Mouse (Mus musculus): ENCODE measurements around the gene Spef1. TPM values are rescaled to one million over a fixed set of nuclear protein-coding genes. Genes with fewer than 3 reads are reported as not detected.

Gene Spef1
- polyA plus RNA-seq, 1 experiment from 2014 or later: 9.4 TPM

DNA sequence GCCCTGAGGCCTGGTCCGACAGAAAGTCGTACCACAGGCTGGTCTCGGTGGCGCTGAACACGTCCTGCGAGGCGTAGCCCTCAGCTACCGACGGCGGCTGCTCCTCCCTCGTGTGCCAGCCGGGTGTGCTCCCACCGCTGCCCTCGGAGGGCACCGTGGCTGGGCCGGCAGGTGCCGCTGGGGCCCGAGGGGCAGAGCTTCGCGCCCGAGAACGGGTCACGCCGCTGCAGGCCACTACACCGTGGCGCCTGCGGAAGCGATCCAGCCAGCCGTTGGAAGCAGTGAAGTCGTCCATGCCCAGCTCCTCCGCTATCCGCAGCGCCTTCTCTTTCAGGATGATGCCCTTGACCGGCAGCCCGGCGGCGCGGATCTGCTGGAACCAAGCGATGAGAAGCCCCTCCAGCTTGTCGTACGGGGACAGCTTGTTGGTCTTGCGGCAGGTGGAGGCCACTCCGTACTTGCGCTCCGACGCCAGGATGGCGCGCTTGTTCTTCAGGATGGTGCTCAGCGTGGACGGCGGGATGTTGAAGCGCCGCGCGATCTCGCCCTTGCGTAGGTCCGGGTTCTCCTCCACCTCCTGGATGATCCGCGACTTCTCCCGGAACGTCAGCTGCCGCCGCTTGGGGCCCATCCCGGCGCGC, 7.7 kb downstream of the Spef1 start:
- peak overlapping the region; percentile 89 for H3K27ac ChIP-seq (ENCODE audit: low read depth, low read length)
- H3K4me1 ChIP-seq (replicated peaks; ENCODE audit: control insufficient read depth, insufficient read depth, low read length): peaks cover 16% of the 10 kb centered on the region
- peak overlapping the region; percentile 95 for H3K9ac ChIP-seq (ENCODE audit: low read depth, low read length)
- 1% methylated on average over 65 of the region's 67 CpGs for WGBS
- peak overlapping the region; percentile 97 for H3K4me2 ChIP-seq (replicated peaks; ENCODE audit: low read depth, low read length)
- H3K9me3 ChIP-seq (ENCODE audit: control insufficient read depth, low read length): no peaks in the 10 kb centered on the region
- H3K36me3 ChIP-seq (ENCODE audit: control insufficient read depth, insufficient read depth, low read length): no peaks in the 10 kb centered on the region
- H3K4me3 ChIP-seq (ENCODE audit: low read depth, low read length): peak overlapping the region; percentile 84
- H3K27me3 ChIP-seq (ENCODE audit: control insufficient read depth, insufficient read depth, low read length): no peaks in the 10 kb centered on the region
- peak; percentile 66 for ATAC-seq (ENCODE audit: low FRiP score)
- peak; percentile 75 for DNase-seq (ENCODE audit: low spot score)

DNA sequence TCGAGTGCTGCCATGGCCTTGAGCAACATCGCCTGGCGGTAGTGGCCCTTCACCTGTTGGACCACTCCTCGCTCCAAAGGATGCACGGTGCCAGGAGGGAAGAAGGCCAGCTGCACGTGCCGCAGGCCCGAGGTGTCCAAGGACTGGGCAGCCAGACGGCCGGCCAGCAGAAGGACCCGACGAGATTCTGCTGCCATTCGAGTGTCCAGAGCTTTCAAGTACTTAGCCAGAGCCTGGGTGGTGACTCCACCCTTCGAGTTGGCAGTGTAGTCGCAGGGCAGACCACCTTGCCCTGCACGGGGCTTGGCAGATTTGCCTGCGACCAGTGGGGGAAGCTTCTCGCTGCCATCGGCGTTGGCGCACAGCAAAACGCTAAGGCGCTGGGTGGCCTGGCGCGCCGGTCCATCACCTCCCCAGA, 8.2 kb downstream of the Spef1 start:
- H3K27me3 ChIP-seq (ENCODE audit: control insufficient read depth, insufficient read depth, low read length): no peaks in the 10 kb centered on the region
- H3K4me2 ChIP-seq (replicated peaks; ENCODE audit: low read depth, low read length): peak overlapping the region; percentile 97
- DNase-seq (ENCODE audit: low spot score) (no peak), ATAC-seq (ENCODE audit: low FRiP score) (no peak)
- peak overlapping the region; percentile 84 for H3K4me3 ChIP-seq (ENCODE audit: low read depth, low read length)
- no peak overlapping the region for H3K27ac ChIP-seq (ENCODE audit: low read depth, low read length)
- H3K36me3 ChIP-seq (ENCODE audit: control insufficient read depth, insufficient read depth, low read length): no peaks in the 10 kb centered on the region
- H3K9ac ChIP-seq (ENCODE audit: low read depth, low read length): peak overlapping the region; percentile 95
- H3K4me1 ChIP-seq (replicated peaks; ENCODE audit: control insufficient read depth, insufficient read depth, low read length): peaks cover 16% of the 10 kb centered on the region
- H3K9me3 ChIP-seq (ENCODE audit: control insufficient read depth, low read length): no peaks in the 10 kb centered on the region
- WGBS: 29% methylated on average over 26 of the region's 26 CpGs

DNA sequence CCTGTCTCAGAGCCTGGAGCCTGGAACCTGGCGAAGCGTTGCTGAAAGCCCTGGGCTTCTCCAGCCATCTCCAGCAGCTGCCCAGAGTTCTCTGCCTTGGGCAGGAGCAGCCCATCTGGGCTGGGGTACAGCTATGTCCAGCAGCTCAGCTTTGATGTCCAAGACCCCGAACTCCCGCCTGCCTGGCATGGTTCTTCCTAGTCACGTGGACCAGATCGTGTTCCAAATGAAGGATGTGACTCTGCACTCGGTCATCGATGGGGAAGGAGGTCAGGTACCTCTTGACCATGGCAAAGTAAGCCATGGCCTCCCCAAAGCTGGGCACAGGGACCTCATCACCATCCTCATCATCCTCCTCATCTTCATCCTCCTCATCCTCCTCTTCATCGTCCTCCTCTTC, 9.2 kb downstream of the Spef1 start:
- Histone ChIP-seq H3K36me3 (ENCODE audit: control insufficient read depth, insufficient read depth, low read length) (no peaks in the 10 kb centered on the region), H3K9ac (ENCODE audit: low read depth, low read length) (peak overlapping the region; percentile 28; the same call in 1 of the 2 replicates), H3K4me3 (ENCODE audit: low read depth, low read length) (peak overlapping the region; percentile 84), H3K4me1 (replicated peaks; ENCODE audit: control insufficient read depth, insufficient read depth, low read length) (peaks cover 16% of the 10 kb centered on the region), H3K4me2 (replicated peaks; ENCODE audit: low read depth, low read length) (peak overlapping the region; percentile 97), H3K27ac (ENCODE audit: low read depth, low read length) (no peak overlapping the region), H3K27me3 (ENCODE audit: control insufficient read depth, insufficient read depth, low read length) (peaks cover 5% of the 10 kb centered on the region; the same call in 1 of the 2 replicates), H3K9me3 (ENCODE audit: control insufficient read depth, low read length) (no peaks in the 10 kb centered on the region)
- ATAC-seq (ENCODE audit: low FRiP score) (no peak), DNase-seq (ENCODE audit: low spot score) (no peak)
- 86% methylated on average over 9 of the region's 9 CpGs for WGBS

DNA sequence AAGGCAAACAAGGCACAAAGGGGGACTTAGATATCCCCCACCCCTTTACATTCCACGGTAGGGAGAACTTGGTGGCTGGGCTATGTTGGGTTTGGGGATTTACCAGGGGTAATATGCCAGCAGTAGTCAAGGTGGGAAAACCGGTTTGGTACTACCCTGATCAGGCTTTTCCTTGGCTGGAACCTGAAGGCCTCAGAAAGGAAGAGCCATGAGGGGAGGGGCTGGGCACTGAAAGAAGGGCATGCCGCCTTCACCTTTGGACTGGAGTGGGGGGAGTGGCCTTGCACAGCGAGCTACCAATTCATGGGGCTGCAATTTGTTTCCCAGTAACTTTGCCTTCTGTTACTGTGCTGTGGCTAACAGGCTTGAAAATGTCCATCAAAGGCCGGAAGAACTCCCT, 10.6 kb downstream of the Spef1 start:
- Histone ChIP-seq H3K9me3 (ENCODE audit: control insufficient read depth, low read length) (no peaks in the 10 kb centered on the region), H3K4me2 (replicated peaks; ENCODE audit: low read depth, low read length) (no peak overlapping the region), H3K27me3 (ENCODE audit: control insufficient read depth, insufficient read depth, low read length) (peaks cover 20% of the 10 kb centered on the region), H3K36me3 (ENCODE audit: control insufficient read depth, insufficient read depth, low read length) (no peaks in the 10 kb centered on the region), H3K27ac (ENCODE audit: low read depth, low read length) (no peak overlapping the region), H3K4me3 (ENCODE audit: low read depth, low read length) (no peak overlapping the region), H3K9ac (ENCODE audit: low read depth, low read length) (no peak overlapping the region), H3K4me1 (replicated peaks; ENCODE audit: control insufficient read depth, insufficient read depth, low read length) (peaks cover 19% of the 10 kb centered on the region)
- ATAC-seq (ENCODE audit: low FRiP score) (no peak), DNase-seq (ENCODE audit: low spot score) (no peak)
- whole genome bisulfite sequencing: 66% methylated on average over 5 of the region's 5 CpGs

DNA sequence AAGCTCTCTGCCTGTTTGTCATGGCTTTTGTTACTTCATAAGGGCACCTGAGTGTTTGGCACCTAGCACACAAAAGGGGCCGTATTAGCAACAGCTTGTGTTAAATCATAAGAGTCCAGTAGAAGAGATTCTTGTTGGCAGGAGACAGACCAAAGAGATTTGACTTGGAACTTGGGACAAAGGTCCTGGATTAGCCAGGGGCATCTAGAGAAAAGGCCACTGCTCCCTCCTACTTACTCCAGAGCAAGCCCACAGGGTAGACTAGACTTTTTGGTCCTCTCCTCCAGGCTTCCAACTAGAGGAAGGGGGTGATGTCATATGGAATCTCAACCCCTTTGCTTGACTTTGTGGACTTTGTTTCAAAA, 11.2 kb downstream of the Spef1 start:
- no peak overlapping the region for H3K27ac ChIP-seq (ENCODE audit: low read depth, low read length)

DNA sequence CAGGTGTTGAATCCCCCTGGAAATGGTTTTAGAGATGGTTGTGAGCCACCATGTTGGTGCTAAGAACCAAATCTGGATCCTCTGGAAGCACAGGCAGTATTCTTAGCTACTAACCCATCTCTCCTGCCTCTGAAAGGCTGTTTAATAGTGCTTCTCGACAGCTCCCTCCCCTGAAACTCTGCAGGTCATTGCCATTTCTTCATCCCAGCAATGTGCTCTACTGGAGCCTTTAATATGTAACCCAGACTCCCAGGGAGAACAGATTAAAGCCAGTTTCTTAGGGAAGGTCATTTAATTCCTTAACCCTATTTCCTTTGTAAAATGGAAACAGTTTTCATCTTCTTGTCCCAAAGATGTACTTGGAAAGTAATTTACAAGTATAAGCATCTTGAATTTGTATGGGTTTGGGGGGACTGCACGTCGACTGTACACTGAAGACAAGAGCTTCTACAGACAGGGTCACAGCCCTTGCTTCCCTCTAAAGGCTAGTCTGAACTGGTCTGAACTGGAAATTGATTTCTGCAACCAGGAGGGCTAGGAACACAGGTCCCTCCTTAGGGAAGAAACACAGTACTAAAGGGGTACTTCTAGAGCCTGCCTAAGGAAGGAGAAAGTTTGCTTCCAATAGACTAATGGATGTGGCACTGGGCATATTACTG, 11.7 kb downstream of the Spef1 start:
- peaks cover 19% of the 10 kb centered on the region for H3K4me1 ChIP-seq (replicated peaks; ENCODE audit: control insufficient read depth, insufficient read depth, low read length)
- 71% methylated on average over 3 of the region's 3 CpGs for WGBS
- no peak overlapping the region for H3K4me3 ChIP-seq (ENCODE audit: low read depth, low read length)
- no peak overlapping the region for H3K9ac ChIP-seq (ENCODE audit: low read depth, low read length)
- no peak for ATAC-seq (ENCODE audit: low FRiP score)
- H3K27ac ChIP-seq (ENCODE audit: low read depth, low read length): no peak overlapping the region
- H3K27me3 ChIP-seq (ENCODE audit: control insufficient read depth, insufficient read depth, low read length): peaks cover 31% of the 10 kb centered on the region
- H3K9me3 ChIP-seq (ENCODE audit: control insufficient read depth, low read length): no peaks in the 10 kb centered on the region
- no peak for DNase-seq (ENCODE audit: low spot score)
- no peaks in the 10 kb centered on the region for H3K36me3 ChIP-seq (ENCODE audit: control insufficient read depth, insufficient read depth, low read length)
- H3K4me2 ChIP-seq (replicated peaks; ENCODE audit: low read depth, low read length): no peak overlapping the region

More for the DNA sequence above, 11.2 kb downstream of the Spef1 start:
- DNase-seq (ENCODE audit: low spot score) (no peak), ATAC-seq (ENCODE audit: low FRiP score) (no peak)
- no peak overlapping the region for H3K4me2 ChIP-seq (replicated peaks; ENCODE audit: low read depth, low read length)
- H3K36me3 ChIP-seq (ENCODE audit: control insufficient read depth, insufficient read depth, low read length): no peaks in the 10 kb centered on the region
- H3K9ac ChIP-seq (ENCODE audit: low read depth, low read length): no peak overlapping the region
- H3K27me3 ChIP-seq (ENCODE audit: control insufficient read depth, insufficient read depth, low read length): peaks cover 25% of the 10 kb centered on the region
- H3K4me3 ChIP-seq (ENCODE audit: low read depth, low read length): no peak overlapping the region
- no peaks in the 10 kb centered on the region for H3K9me3 ChIP-seq (ENCODE audit: control insufficient read depth, low read length)
- H3K4me1 ChIP-seq (replicated peaks; ENCODE audit: control insufficient read depth, insufficient read depth, low read length): peaks cover 19% of the 10 kb centered on the region
- 91% methylated on average over 1 of the region's 1 CpGs for WGBS

DNA sequence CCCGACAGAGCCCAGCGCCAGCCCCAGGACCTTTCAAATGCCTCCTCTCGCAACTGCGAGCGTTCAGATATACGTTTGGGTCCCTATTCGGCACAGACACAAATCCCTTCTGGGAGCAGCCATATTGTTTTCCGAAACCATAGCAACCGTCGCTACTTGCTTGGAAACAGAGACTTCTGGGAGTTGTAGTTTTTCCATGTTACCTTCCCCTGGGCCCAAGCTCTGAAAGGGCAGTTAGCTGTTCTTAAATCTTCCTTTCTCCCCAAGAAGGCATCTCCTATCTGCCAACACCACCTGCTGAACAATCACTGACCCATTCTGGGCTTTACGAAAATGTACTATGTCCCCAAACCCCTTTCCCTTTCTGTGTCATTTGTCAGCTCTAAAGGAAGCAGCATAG, 12.4 kb downstream of the Spef1 start:
- Histone ChIP-seq H3K4me1 (replicated peaks; ENCODE audit: control insufficient read depth, insufficient read depth, low read length) (peaks cover 19% of the 10 kb centered on the region), H3K27me3 (ENCODE audit: control insufficient read depth, insufficient read depth, low read length) (peaks cover 32% of the 10 kb centered on the region), H3K36me3 (ENCODE audit: control insufficient read depth, insufficient read depth, low read length) (no peaks in the 10 kb centered on the region), H3K27ac (ENCODE audit: low read depth, low read length) (no peak overlapping the region), H3K4me3 (ENCODE audit: low read depth, low read length) (peak overlapping the region; percentile 36), H3K9me3 (ENCODE audit: control insufficient read depth, low read length) (no peaks in the 10 kb centered on the region), H3K4me2 (replicated peaks; ENCODE audit: low read depth, low read length) (peak overlapping the region; percentile 65), H3K9ac (ENCODE audit: low read depth, low read length) (no peak overlapping the region)
- ATAC-seq (ENCODE audit: low FRiP score) (peak; percentile 61; the same call in 1 of the 2 replicates), DNase-seq (ENCODE audit: low spot score) (peak; percentile 89)
- 3% methylated on average over 11 of the region's 11 CpGs for WGBS

DNA sequence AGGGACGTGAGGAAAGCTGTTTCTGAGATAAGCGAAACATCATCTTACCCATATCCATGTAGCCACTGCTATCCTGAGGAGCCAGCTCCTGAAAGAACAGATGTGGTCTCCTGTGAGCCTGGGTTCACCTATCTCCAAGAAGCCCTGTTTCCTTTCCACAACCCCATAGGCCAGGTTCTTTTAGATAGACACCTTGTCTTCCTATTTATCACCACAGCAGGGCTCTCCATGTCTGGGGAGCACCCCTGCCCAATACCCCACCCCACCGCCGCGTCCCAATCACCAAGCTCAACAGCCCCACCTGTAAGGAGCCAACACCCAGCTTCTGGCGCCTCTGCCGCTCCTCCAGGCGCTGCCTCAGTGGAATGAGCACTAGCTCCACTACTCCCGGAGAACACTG, 14.8 kb downstream of the Spef1 start:
- Histone ChIP-seq H3K9ac (ENCODE audit: low read depth, low read length) (no peak overlapping the region), H3K4me1 (replicated peaks; ENCODE audit: control insufficient read depth, insufficient read depth, low read length) (peaks cover 5% of the 10 kb centered on the region; the same call in 1 of the 2 replicates), H3K27ac (ENCODE audit: low read depth, low read length) (no peak overlapping the region), H3K27me3 (ENCODE audit: control insufficient read depth, insufficient read depth, low read length) (peaks cover 32% of the 10 kb centered on the region), H3K4me3 (ENCODE audit: low read depth, low read length) (no peak overlapping the region), H3K4me2 (replicated peaks; ENCODE audit: low read depth, low read length) (no peak overlapping the region), H3K36me3 (ENCODE audit: control insufficient read depth, insufficient read depth, low read length) (no peaks in the 10 kb centered on the region), H3K9me3 (ENCODE audit: control insufficient read depth, low read length) (no peaks in the 10 kb centered on the region)
- ATAC-seq (ENCODE audit: low FRiP score): no peak
- 36% methylated on average over 9 of the region's 9 CpGs for WGBS
- DNase-seq (ENCODE audit: low spot score): no peak
